Mouse (Mus musculus) kidney, adult 11 months (tissue): ENCODE measurements around the gene Dnase2b.

ENCODE experiments used
- DNase-seq: peaks from one replicate; pipeline ENCODE4 v3.0.0; 2022

Dnase2b gene

DNA sequence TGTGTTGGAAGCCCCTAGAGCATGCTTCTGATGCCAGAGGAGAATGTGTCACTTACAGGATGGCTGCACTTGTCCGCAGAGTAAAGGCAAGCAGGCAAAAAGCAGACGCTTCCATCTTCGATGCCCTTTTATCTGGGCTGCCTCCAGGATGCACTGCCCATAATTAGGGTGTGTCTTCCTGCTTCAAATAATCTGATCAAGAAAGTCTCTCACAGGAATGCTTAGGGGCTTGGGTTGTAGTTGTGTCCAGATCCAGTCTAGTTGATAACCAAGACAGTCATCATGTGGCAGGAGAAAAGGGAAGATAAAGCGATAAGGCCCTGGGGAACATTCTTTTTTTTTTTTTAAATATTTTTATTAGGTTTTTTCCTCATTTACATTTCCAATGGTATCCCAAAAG, at the start of gene Dnase2b:
Gene Dnase2b, minus strand, starts transcription at position 101 of the 400 bp plus-strand sequence.
- DNase-seq: no peak

DNA sequence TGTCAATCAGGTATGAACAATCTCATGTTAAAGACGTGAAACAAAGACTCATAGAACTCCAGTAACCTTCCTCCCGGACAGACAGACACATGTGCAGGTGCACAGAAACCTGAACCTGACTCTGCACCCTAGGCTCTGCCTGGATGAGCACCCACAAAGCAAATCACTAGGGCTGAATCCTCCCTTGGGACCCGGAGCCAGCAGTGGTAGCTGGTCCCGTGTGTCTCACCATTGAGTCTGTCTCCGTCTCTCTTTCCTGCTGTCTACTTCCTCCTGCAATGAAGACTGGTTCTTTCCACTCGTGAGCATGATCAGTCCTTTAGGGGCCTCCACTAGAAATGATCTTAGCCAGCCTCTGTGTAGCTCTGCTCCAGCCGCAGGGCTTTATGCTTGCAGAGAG, 46.5 kb upstream of the Dnase2b start:
- no peak for DNase-seq

DNA sequence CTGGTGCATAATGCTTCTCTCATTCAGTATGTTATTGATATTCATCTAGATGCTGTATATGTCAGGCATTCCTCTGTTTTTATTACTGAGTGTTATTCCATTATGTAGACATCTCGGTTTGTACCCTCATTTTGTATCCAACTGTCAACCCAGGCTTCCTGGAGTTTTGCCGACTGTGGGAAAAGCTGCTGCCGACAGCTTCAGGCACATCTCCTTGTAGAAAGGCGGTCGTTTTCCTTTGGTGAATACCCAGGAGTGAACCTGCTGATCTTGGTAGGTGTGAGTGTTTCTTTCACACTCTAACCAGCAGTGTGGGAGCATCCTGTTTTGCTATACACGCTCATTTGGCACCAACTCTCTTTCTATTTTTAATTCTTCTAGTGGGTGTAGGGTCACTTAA, 45.6 kb upstream of the Dnase2b start:
- no peak for DNase-seq

DNA sequence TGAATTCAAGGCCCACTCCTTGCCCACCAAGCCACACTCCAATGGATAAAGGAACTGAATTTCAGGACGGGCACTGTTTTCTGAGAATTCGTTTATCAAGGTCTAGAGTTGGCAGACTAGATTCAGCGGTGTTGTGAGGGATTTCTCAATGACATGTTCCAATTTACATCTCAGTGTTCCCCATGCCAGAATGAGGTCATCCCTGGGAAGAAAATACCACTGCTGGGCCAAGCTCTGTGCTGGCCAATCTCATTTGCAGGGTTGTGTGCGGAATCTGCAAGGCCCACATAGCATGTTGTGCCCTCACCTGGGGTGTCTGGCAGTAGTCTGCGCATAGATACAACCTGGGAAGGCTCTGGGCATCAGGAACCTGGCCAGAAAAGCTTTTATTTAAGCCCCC, 43.9 kb upstream of the Dnase2b start:
- no peak for DNase-seq

DNA sequence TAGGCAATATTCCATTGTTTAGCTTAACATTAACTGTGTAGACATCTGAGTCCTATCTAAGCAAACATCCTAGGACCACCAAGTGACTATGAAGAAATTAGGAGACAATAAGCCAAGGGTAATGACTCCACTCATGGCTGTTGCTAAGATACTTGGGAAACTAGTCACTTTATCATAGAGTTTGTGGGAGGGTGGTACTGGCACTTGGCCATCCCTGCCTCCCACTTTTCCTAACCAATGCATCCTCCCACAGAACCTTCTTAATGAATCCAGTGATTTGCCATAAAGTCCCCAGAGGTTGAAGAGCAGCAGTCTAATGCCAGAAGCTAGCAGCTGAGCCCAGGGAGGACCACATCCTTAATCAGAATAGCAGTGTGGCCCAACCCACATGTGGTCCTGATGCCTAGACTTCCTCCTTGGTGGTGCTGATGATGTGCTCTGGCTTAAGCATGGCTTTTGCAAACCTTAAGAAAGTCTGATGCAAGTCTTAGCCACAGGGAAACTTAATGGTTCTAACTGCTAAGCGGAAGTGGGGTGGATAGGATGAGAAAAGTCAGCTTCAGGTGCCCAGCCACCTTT, 42.8 kb upstream of the Dnase2b start:
- no peak for DNase-seq

DNA sequence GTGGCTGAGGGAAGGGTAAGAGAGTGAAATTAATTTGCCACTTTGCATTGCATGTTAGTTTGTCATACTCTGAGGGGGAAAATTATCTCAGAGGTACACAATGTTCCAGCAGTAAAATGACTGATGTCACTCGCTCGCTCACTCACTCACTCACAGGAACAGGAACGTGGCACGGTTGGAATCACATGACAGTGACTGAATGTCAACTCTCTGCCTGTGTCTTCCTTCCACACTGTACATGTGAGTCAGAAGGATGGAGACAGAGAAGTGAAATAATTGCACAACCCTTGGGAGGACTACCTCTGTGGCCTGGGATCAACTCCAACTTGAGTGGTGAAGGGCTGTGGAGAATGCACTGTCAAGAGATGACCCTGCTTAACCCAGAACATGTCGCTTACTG, 42.0 kb upstream of the Dnase2b start:
- DNase-seq: no peak

DNA sequence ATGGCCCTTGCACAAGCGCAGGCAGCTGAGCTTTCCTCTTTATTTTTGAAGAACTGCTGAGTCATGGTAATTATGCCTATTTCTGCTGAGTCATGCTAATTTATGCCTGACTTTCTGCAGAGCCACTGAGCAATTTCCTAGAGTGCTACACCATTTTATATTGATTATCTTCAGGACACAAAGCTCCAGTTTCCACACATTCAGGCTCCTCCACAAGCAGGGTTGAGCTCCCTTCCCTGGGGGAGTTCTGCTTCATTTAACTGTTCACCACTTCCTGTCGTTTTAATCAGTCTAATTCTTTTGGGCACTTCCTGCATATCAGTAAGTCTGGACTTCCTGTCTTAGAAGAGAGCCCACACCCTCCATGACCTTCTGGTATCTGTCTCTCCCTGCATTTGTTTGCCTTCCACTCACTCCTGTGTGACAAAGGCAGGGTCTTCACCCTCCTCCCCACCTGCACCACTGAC, 39.7 kb upstream of the Dnase2b start:
- DNase-seq: no peak

DNA sequence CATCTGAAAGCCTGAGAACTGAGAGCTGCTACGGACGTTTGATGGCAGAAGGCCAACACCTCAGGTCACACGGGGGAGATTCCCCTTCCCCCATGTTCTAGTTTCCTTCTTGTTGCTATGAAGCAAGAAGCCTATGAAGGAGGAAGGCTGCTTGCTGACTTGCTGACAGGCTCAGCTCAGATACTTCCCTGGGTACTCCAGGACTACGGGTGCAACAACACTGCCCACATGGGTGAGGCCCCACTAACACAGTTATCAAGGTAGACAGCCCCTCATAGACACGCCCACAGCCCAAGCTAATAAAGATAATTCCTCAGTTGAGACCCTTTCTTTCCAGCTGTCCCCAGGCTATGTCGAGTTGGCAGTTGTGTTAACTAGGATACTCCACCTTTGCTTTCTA, 38.3 kb upstream of the Dnase2b start:
- DNase-seq: no peak

DNA sequence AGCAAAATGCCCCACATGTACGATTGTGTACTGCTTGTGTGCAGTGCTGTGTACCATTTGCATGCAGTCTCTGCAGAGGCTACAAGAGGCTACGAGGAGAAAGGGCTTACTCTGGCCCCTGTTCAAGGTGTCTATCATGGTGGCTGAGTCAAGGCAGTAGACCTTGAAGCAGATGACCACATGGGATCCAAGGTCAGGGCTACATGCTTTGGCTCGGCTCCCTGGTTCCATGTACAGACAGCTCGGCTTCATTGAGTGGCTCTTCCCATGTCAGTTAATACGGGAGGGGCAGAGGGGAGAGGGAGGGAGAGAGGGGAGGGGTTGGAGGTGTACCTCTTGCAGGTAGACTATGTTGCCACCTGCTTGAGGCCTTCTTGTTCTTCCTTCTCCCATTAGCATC, 37.0 kb upstream of the Dnase2b start:
- DNase-seq: no peak

DNA sequence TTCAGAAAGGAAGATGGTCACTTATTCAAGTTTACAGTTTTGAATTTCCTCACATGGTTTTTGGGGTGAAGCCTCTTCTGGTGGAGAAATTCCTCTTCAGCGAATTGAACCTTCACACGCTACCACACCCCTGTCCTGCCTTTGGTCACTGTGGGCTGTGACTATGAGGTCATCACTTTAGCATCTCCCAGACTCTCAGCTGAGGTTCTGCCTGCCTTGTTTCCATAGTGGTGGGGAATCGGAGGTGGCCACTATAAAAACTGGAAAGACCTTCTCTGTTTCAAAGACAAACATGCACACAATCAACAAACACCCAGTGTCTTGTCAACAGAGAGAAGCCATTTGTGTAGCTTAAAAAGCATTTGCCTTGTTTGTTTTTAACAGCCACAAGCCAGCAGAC, 35.8 kb upstream of the Dnase2b start, which contains the start of gene 4930503B20Rik:
Gene 4930503B20Rik, minus strand, starts transcription at position 101 of the 400 bp plus-strand sequence.
- DNase-seq: no peak

DNA sequence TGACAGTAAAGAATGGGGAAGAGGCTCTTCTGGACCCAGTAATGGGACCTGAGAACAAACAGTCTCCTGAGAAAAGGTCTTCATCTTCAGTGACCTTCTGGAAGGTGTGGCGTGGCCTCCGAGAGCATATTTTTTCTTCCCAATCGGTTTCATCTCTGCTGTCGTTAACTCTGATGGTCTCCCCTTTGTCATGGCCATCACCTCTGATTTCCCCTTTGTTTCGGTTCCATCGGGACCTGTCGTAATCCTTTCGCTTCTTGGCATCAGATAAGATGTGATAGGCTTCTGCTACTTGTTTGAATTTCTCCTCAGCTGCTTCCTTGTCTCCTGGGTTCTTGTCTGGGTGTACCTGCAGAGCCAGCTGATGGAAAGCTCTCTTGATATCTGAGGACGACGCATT, 35.3 kb upstream of the Dnase2b start:
- DNase-seq: no peak

DNA sequence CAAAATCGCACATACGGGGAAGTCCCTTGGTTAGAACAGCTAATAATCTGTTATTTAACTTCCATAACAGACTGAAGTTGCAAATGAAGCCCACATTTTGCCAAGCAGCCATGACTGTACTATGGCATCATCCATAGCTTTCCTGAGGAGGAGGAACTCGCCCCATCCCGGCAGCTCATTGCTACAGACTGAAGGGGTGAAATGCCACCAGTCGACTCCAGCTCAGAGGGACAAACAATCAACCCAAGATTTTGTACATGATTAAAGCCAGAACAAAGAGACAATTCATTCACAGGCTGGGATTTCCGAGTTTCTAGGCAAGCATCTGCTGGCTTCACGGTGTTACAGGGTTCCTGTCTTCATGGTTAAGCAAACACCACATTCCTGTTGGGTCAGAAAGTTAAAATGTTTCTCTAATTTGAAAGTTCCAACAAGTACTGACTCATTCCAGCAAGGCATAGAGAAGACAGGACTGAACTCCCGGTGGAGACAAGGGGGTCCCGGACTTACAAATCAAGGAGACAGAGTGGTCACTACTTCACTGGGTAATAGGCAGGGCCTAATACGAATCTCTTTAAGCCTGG, 34.0 kb upstream of the Dnase2b start:
- DNase-seq: no peak

DNA sequence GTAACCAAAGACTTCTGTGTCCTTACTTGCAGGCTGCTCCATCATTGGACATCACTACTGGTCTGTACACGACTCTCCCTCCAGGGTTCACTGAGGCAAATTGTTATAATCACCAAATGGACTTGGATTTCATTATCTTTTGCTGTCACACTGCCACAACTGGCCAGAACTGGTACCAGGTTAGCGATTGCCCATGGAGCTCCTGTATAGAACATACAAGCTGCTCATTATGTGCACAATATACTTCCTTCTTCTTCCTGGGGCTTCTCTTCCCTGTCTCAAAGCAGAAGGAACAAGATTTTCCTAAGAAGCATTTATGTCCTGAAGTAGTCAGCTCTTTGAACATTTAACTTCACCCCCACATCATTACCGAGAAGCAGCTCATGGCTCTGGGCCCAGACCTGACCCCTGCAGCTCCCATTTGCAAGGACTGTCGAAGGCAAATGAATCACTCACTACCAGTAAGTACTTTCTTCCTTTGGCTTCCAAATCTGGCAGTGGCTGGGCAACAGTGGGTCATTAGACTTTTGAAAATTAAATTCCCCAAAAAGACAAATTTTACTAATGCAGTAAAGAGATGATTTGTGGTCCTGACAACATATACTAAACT, 26.5 kb upstream of the Dnase2b start:
- DNase-seq: no peak

DNA sequence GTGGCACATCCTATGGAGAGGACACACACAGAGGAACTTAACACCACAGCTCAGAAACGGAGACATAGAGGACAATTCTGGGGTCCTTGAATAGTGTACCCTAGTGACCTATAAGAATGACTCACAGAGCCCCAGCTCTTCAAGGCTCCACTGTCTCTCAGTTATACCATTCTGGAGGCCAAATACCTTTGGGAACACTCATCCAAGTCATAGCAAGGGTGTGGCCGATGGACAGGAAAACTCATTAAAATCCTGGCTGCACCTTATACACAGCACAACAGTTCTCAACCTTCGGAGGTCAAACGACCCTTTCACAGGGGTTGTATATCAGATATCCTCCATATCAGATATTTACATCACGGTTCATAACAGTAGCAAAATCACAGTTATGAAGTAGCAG, 17.1 kb upstream of the Dnase2b start:
- no peak for DNase-seq

DNA sequence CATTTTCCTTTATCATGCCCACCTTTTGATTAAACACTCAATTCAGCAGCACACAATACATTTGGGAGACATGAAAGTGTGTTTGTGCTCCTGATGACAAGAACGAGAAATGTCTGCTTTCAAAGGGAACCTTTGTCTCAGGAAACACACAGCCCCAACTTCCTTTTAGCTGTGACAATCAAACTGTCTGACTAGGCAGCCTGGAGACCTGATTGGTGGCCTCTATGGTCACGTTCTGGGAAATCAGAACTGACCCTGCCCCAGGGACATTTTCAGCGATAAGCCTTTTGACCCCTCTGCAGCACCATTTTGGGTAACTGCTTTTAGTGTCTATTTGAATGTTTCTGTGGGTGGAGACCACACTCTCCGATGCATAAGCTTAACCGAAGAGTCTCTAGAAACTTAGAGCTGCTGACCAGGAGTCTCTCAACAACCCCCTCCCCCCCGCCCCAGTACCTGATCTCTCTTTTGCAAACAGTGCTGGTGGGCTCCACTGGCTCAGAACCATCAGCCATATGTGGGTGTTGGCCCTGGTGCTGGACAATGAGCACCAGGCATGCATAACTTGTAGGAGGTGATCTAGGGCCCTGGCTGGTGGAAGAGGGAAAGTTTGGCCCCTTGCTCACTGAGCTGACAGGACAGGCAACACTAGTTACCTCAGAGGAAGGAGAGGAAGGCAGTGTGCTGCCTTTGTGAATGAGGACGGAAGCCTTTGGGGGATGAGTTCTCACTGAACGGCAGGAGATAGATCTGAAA, 13.0 kb upstream of the Dnase2b start:
- no peak for DNase-seq

DNA sequence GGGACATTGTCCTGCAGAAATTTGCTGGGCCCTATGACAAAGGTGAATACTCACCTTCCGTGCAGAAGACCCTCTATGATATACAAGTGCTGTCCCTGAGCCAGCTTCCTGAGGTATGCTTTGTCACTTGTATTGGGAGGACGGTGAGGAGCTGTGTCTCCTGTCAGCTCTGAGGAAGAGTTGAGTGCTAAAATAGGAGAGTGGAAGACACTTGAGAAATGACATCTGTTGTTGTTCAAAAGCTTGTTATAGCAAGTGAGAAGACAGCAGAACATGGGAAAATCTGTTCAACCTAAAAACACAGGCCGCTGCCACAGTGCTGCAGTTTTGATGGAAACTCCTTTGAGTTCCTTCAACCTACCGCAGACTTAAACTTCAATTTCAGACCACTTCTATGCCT, 10.4 kb upstream of the Dnase2b start:
- DNase-seq: no peak

DNA sequence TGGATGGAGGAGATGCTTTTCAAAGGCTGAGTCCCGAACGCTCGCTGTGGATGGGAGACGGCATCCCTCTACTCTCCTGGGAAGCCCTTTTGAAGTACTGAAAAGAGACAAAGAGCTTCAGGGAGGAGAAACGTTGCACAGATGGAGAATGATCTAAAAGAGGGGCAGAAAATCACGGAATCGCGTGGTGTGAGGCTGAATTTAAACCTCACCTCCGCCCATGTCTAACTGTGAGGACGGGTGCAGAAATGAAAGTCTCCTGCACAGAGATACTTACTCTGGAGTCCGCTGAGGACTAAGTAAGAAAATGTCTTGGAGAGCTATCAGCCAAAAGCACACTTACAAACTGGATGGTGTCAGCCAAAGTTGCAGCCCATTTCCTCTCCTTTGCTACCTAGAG, 6.6 kb upstream of the Dnase2b start:
- no peak for DNase-seq

DNA sequence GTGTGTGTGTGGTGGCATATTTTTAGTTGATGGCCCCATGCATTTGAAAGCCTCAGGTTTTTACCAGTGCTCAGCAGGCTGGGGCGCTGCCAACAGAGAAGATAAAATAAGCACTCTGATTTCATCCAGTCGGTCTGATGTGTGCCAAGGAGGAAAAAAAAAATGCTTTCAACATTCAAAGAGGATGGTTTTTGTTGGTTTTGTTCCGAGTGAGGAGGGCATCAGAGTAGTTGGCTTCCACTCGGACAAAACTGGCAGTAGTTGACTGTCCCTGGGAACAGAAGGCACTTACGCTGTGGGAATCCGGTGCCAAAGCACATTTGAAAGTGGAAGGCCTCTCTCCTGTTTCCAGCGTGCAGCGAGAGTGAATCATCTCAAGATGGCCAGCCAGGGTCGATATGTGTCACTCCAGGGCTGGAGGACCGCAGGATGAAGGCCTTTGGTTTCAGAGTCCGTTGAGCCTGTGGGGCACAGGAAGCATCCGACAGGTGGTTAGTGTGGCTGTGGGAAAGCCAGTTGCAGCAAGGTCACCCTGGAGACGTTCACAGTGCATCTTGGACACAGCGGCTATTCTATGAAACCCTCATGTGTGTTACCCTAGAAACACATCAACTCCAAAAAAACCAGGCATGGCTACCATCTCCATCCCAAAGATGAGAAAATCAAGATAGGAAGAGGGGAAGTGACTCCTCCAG, 5.3 kb upstream of the Dnase2b start:
- no peak for DNase-seq

DNA sequence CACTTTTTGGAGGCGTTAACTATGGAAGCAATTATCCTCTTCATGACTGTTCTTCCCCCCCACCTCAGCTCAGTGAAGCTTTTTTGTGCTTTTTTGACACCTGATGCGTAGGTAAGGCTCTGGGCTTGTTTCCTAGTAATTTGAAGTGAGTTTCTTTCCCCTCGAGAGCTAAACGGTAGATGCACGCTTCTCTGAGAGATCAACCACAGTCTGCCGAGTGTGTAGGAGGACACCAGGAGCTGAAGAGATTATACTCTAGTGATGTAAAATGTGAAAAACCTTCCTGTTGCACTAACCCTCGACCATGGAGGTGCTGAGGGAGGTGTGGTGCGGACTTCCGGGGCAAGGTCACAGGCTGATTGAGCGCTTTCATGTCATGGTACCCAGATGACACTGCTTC, 4.7 kb upstream of the Dnase2b start:
- DNase-seq: no peak

DNA sequence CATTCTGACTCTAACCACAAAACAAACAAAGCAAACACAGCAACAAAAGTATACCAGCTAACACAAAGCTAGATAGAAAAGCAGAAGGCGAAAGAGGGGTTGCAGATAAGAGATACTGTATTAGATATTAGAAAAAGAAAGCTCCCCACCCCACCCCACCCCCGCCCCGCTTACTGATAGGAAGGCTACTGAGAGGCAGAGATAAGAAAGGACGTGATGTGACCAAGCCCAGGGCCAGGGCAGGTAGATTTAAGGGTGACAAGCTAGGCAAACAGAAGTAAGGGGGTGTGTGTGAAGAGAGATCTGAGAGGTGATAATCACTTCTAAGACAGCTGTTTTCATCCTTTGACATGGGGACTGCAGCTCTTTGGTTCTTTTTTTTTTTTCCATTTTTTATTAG, 3.0 kb upstream of the Dnase2b start:
- DNase-seq: no peak

DNA sequence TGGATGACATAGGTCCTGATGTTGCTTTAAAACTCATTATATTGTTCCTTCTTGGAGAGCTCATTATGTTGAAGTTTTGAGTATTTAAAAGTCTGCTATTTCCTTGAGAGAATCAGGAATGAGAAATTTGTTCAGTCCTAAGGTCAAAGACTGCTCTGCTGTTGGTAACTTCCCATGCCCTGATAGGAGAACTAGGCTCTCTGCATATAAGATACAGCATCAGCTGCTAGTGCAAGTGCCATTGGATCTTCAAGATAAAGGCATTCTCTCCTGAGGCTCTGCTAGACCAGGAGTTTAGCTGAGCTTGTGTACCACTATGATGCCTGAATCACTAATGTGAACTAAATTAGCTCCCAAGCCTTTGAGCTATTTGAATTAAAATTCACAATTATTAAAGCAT, 2.5 kb upstream of the Dnase2b start:
- DNase-seq: no peak

DNA sequence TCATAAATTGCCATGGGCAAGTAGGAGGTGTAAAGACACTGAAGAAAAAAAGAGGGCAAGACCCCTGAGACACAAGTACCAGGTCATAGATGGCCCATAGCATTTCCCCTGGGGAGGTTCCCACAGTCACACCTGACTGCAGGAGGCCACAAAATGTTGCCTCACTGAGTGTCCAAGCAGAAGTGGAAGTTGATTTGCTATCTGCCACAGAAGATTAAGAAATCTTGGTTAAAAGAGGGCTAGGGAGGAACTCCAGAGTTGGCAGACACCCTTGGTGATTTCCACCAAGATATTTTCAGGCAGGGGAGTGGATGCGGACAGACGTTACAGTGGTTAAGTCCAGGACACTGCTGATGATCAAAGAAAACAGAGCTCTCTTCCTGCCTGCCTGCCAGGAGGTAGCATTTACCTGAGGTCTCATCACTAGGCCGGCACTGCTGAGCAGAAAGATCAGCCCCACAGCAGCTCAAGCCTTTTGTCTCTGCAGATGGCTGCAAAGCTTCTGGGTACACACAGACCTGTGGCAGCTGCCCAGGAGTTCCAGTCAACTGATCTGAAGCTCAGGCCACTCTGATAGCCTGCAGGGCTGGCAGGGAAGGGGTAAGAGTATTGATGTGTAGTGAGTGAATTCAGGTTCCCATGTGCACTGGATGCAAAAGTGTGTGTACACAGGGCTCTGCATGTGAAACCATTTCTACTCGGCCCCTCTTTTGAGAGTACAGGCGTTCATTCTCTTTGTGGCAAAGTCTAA, 1.3 kb upstream of the Dnase2b start:
- no peak for DNase-seq

DNA sequence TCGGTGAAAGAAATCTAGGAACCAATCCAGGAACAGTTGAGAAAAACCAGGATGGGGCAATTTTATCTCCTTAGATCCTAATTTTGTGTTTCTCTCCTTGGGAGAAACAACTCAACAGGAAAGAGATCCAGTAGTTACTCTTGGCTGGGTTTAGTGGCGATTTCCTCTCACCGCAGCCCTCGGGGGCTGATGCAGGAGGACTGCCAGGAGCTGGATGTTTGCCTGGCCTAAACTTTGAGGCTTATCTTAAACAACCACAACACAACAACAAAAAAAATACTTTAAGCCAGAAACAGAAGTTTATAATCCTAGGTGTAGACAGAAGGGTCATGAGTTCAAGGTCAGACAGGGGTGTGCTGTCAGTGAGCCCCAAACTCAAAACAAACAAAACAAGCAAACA, 3.6 kb downstream of the Dnase2b start:
- no peak for DNase-seq
